Comparison of ENCODE assay signal across 8 mouse cellular contexts in the genomic region with DNA sequence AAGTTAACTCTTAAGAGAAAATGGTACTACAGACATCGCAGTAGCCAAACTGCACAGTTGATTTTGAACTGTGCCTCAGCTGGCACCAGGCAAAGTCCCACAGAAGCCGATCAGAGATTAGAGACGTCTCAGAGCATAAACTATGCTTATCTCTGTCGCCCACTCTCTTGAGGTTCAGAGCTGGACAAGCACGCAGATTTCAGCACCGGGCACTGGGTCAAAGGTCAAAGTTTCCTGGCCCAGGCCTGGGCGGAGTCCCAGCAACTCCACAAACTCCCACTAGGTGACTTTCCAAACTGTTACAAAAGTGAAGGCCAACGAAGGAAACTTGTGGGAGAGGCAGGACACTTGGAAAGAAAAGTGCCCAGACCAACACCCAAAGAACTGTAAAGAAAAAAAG. TPM values are rescaled to one million over a fixed set of nuclear protein-coding genes. Genes with fewer than 3 reads are reported as not detected.
DNase-seq lines count a peak whose midpoint lies in the region; ATAC-seq and TF ChIP-seq lines count a peak whose summit lies in the region.

No protein-coding gene starts in this region.

- peak; percentile 35 for DNase-seq in CH12.LX (ENCODE audit: extremely low read depth)
- peak; percentile 67 for DNase-seq in adrenal gland, adult 8-10 months
- DNase-seq in thymus, postnatal 14 days = peak; percentile 43
- DNase-seq in layer of hippocampus, postnatal 25 days (ENCODE audit: extremely low spot score in 1 of 2, low spot score in 1 of 2) = no peak

- no peaks in the 10 kb centered on the region for H3K27me3 ChIP-seq in CH12.LX (replicated peaks)
- no peaks in the 10 kb centered on the region for H3K27me3 ChIP-seq in forebrain, embryonic 15.5 days
- 0 out of 2 replicates have a peak, but pooled peaks cover 3% of the 10 kb centered on the region for H3K27me3 ChIP-seq in hindbrain, embryonic 13.5 days
- H3K27me3 ChIP-seq in limb, embryonic 15.5 days = no peaks in the 10 kb centered on the region
- no peaks in the 10 kb centered on the region for H3K27me3 ChIP-seq in midbrain, embryonic 15.5 days (replicated peaks)

- no peak for TF ChIP-seq CTCF in CH12.LX (conservative IDR thresholded peaks at IDR 0.05 in 1 of 2, IDR thresholded peaks at IDR 0.05 in 1 of 2; ENCODE audit: low read depth in 2 of 2, low read length in 2 of 2)

- WGBS in forebrain, embryonic 15.5 days = 8% methylated on average over 8 of the region's 8 CpGs
- WGBS in hindbrain, embryonic 13.5 days = 11% methylated on average over 8 of the region's 8 CpGs
- 7% methylated on average over 8 of the region's 8 CpGs for WGBS in limb, embryonic 15.5 days
- 4% methylated on average over 8 of the region's 8 CpGs for WGBS in midbrain, embryonic 15.5 days

- H3K27ac ChIP-seq in CH12.LX (ENCODE audit: insufficient read depth, low read depth) = no peak overlapping the region
- H3K27ac ChIP-seq in forebrain, embryonic 15.5 days (replicated peaks) = no peak overlapping the region
- no peak overlapping the region for H3K27ac ChIP-seq in hindbrain, embryonic 13.5 days
- peak overlapping the region; percentile 84; the same call in 1 of the 2 replicates for H3K27ac ChIP-seq in limb, embryonic 15.5 days
- no peak overlapping the region for H3K27ac ChIP-seq in midbrain, embryonic 15.5 days

- no peaks in the 10 kb centered on the region for H3K79me2 ChIP-seq in CH12.LX (replicated peaks; ENCODE audit: control insufficient read depth, extremely low read depth, insufficient read depth, poor library complexity, severe bottlenecking)

- peak overlapping the region; percentile 34 for H3K9ac ChIP-seq in CH12.LX (ENCODE audit: insufficient read depth, low read depth)
- H3K9ac ChIP-seq in forebrain, embryonic 15.5 days (replicated peaks) = peak overlapping the region; percentile 61; the same call in 1 of the 2 replicates
- peak overlapping the region; percentile 74 for H3K9ac ChIP-seq in hindbrain, embryonic 13.5 days
- H3K9ac ChIP-seq in limb, embryonic 15.5 days = peak overlapping the region; percentile 79
- no peak overlapping the region for H3K9ac ChIP-seq in midbrain, embryonic 15.5 days

- no peak for TF ChIP-seq RAD21 in CH12.LX (IDR thresholded peaks at IDR 0.05; ENCODE audit: low read depth, low read length)

- no peak for TF ChIP-seq EP300 in CH12.LX (IDR thresholded peaks at IDR 0.05; ENCODE audit: low read length)

- dilution Hi-C loops in CH12.LX (cut with MboI; ENCODE audit: extremely low pct_ligation_motif_present, extremely low pct_unique_long_range_greater_than_20kb, low sequenced_read_pairs) = no loop called here

- peak overlapping the region; percentile 71 for H3K4me2 ChIP-seq in CH12.LX (ENCODE audit: insufficient read depth, low read depth, poor library complexity, severe bottlenecking)
- H3K4me2 ChIP-seq in forebrain, embryonic 15.5 days (replicated peaks) = peak overlapping the region; percentile 79
- peak overlapping the region; percentile 87 for H3K4me2 ChIP-seq in hindbrain, embryonic 13.5 days
- peak overlapping the region; percentile 67 for H3K4me2 ChIP-seq in limb, embryonic 15.5 days
- H3K4me2 ChIP-seq in midbrain, embryonic 15.5 days = peak overlapping the region; percentile 89

- H3K4me1 ChIP-seq in CH12.LX (ENCODE audit: control insufficient read depth in 1 of 2, insufficient read depth in 2 of 2) = peaks cover 0 to 24% of the 10 kb centered on the region in 2 experiments; a peak in 3 of 4 replicates
- H3K4me1 ChIP-seq in forebrain, embryonic 15.5 days = no peaks in the 10 kb centered on the region; the same call in 1 of the 2 replicates
- peaks cover 12% of the 10 kb centered on the region for H3K4me1 ChIP-seq in hindbrain, embryonic 13.5 days (replicated peaks)
- H3K4me1 ChIP-seq in limb, embryonic 15.5 days = peaks cover 35% of the 10 kb centered on the region
- peaks cover 12% of the 10 kb centered on the region for H3K4me1 ChIP-seq in midbrain, embryonic 15.5 days

- peaks cover 0 to 21% of the 10 kb centered on the region in 2 experiments for H3K36me3 ChIP-seq in CH12.LX (replicated peaks in 1 of 2; ENCODE audit: control insufficient read depth in 1 of 2, insufficient read depth in 1 of 2, low read length in 1 of 2)
- H3K36me3 ChIP-seq in forebrain, embryonic 15.5 days = no peaks in the 10 kb centered on the region
- no peaks in the 10 kb centered on the region for H3K36me3 ChIP-seq in hindbrain, embryonic 13.5 days
- H3K36me3 ChIP-seq in limb, embryonic 15.5 days = peaks cover 3% of the 10 kb centered on the region; the same call in 1 of the 2 replicates
- no peaks in the 10 kb centered on the region for H3K36me3 ChIP-seq in midbrain, embryonic 15.5 days (replicated peaks)

- in situ Hi-C loops in CH12.LX (cut with MboI; ENCODE audit: low pct_ligation_motif_present, low pct_unique_long_range_greater_than_20kb, low sequenced_read_pairs) = no loop called here

- H3K9me3 ChIP-seq in CH12.LX (replicated peaks; ENCODE audit: low read length) = no peaks in the 10 kb centered on the region
- no peaks in the 10 kb centered on the region for H3K9me3 ChIP-seq in forebrain, embryonic 15.5 days
- H3K9me3 ChIP-seq in hindbrain, embryonic 13.5 days = no peaks in the 10 kb centered on the region
- no peaks in the 10 kb centered on the region for H3K9me3 ChIP-seq in limb, embryonic 15.5 days
- no peaks in the 10 kb centered on the region for H3K9me3 ChIP-seq in midbrain, embryonic 15.5 days

- no peak for TF ChIP-seq POLR2A in CH12.LX (IDR thresholded peaks at IDR 0.05; ENCODE audit: low read depth, low read length)

- H3K4me3 ChIP-seq in CH12.LX (replicated peaks in 1 of 3; ENCODE audit: low read depth in 2 of 3, low read length in 2 of 3, poor library complexity in 1 of 3) = peak overlapping the region in 2 of 3 experiments; percentile 53 to 79
- H3K4me3 ChIP-seq in forebrain, embryonic 15.5 days = peak overlapping the region; percentile 66
- H3K4me3 ChIP-seq in hindbrain, embryonic 13.5 days = peak overlapping the region; percentile 68
- H3K4me3 ChIP-seq in limb, embryonic 15.5 days = peak overlapping the region; percentile 79
- H3K4me3 ChIP-seq in midbrain, embryonic 15.5 days = peak overlapping the region; percentile 57

- ATAC-seq in forebrain, embryonic 15.5 days (replicated peaks) = no peak
- peak; percentile 46 for ATAC-seq in hindbrain, embryonic 13.5 days (ENCODE audit: low FRiP score)
- no peak for ATAC-seq in limb, embryonic 15.5 days (ENCODE audit: insufficient number of reproducible peaks, low FRiP score, low TSS enrichment, low read depth)
- 0 out of 2 replicates have a peak, but pooled peaks have one; percentile 28 for ATAC-seq in midbrain, embryonic 15.5 days (replicated peaks)

TF ChIP-seq in CH12.LX, 34 proteins besides CTCF, POLR2A, EP300 and RAD21:
- TF ChIP-seq PAX5 (IDR thresholded peaks at IDR 0.05; ENCODE audit: low read length) (no peak), MEF2A (IDR thresholded peaks at IDR 0.05; ENCODE audit: borderline replicate concordance, low read depth, low read length) (no peak), NRF1 (IDR thresholded peaks at IDR 0.05; ENCODE audit: low read depth, low read length) (no peak), ZKSCAN1 (IDR thresholded peaks at IDR 0.05; ENCODE audit: borderline replicate concordance, low read depth, low read length) (no peak), SIN3A (IDR thresholded peaks at IDR 0.05; ENCODE audit: low read length) (no peak), ETS1 (conservative IDR thresholded peaks at IDR 0.05; ENCODE audit: low read depth, low read length) (no peak), ZMIZ1 (IDR thresholded peaks at IDR 0.05; ENCODE audit: low read depth, low read length) (no peak), ELF1 (IDR thresholded peaks at IDR 0.05; ENCODE audit: low read depth, low read length) (no peak), TBP (conservative IDR thresholded peaks at IDR 0.05; ENCODE audit: low read depth, low read length) (no peak), MAZ (IDR thresholded peaks at IDR 0.05; ENCODE audit: low read depth, low read length) (no peak), SMC3 (IDR thresholded peaks at IDR 0.05; ENCODE audit: low read depth, low read length) (no peak)

RNA-seq across cellular contexts. Expression of gene Hadh, which starts 0.7 kb away (rescaled TPM):
- total RNA-seq in CH12.LX (2012; rRNA removed) = 46.9 and 49.5 TPM in 2 replicates
- 41.0 and 42.3 TPM in 2 replicates for total RNA-seq in CH12.LX (2014; rRNA removed)
- 65.2 and 73.4 TPM in 2 replicates for polyA plus RNA-seq in CH12.LX (2012; ENCODE audit: insufficient read length, low read depth)
- 100 to 1,000 TPM; 375 to 489 (median 428) TPM for total RNA-seq in adrenal gland, adult 8-10 months (2022)
- polyA plus RNA-seq in forebrain, embryonic 15.5 days (2015; fragmentation: Nextera tagmentation; extraction: Ambion mirVana) = 22.3 and 25.3 TPM in 2 replicates
- polyA plus RNA-seq in hindbrain, embryonic 13.5 days (2015; fragmentation: Nextera tagmentation; extraction: Ambion mirVana) = 33.1 and 34.1 TPM in 2 replicates
- 113 and 115 TPM in 2 replicates for polyA plus RNA-seq in limb, embryonic 15.5 days (2015; fragmentation: Nextera tagmentation; extraction: Ambion mirVana)
- polyA plus RNA-seq in midbrain, embryonic 15.5 days (2015; fragmentation: Nextera tagmentation; extraction: Ambion mirVana) = 20.8 and 21.1 TPM in 2 replicates
- total RNA-seq in layer of hippocampus, postnatal 25 days (2021) = 10 to 100 TPM; 23.1 to 24.6 TPM

RNA-seq across cellular contexts. Expression of gene Cyp2u1, which starts 31.9 kb away (rescaled TPM):
- total RNA-seq in CH12.LX (2012; rRNA removed) (1.3 and 2.0 TPM in 2 replicates), CH12.LX (2014; rRNA removed) (0.50 and 0.60 TPM in 2 replicates)
- 0.52 and 0.54 TPM in 2 replicates for polyA plus RNA-seq in CH12.LX (2012; ENCODE audit: insufficient read length, low read depth)
- total RNA-seq in adrenal gland, adult 8-10 months (2022) = 10 to 100 TPM; 11.6 to 19.1 (median 12.0) TPM
- 4.6 and 6.0 TPM in 2 replicates for polyA plus RNA-seq in forebrain, embryonic 15.5 days (2015; fragmentation: Nextera tagmentation; extraction: Ambion mirVana)
- 5.4 and 6.0 TPM in 2 replicates for polyA plus RNA-seq in hindbrain, embryonic 13.5 days (2015; fragmentation: Nextera tagmentation; extraction: Ambion mirVana)
- polyA plus RNA-seq in limb, embryonic 15.5 days (2015; fragmentation: Nextera tagmentation; extraction: Ambion mirVana) = 1.2 and 1.3 TPM in 2 replicates
- polyA plus RNA-seq in midbrain, embryonic 15.5 days (2015; fragmentation: Nextera tagmentation; extraction: Ambion mirVana) = 7.3 and 8.1 TPM in 2 replicates
- total RNA-seq in layer of hippocampus, postnatal 25 days (2021) = 10 to 100 TPM; 15.9 to 17.5 TPM

Comparison
In these comparisons a context has a peak if more than half of its experiments do, and no peak if none do; other contexts are left out.
1. DNase-seq: peak in CH12.LX (single experiment), adrenal gland, adult 8-10 months (single experiment) and thymus, postnatal 14 days (single experiment); none in layer of hippocampus, postnatal 25 days (0 of 2).
2. ATAC-seq: peak in hindbrain, embryonic 13.5 days (single experiment) and midbrain, embryonic 15.5 days (single experiment); none in forebrain, embryonic 15.5 days (single experiment) and limb, embryonic 15.5 days (single experiment).
3. Peak in every context shown above with its lines, with median percentiles within 50 percentile points of each other: H3K4me2 ChIP-seq and H3K4me3 ChIP-seq.